Mouse (Mus musculus): ENCODE results near the gene Pah.

The Pah gene

GRCm38 (mm10) chr10:87521646-87522045 lies at the start of gene Pah:
Gene Pah (plus strand): TSS chr10:87521795.
- no peak for DNase-seq (ENCODE audit: low spot score)

- no peak for DNase-seq (ENCODE audit: low spot score)
Measured at GRCm38 (mm10) chr10:87473475-87474131, 48.0 kb upstream of the Pah start.

GRCm38 (mm10) chr10:87474971-87475370 lies 46.6 kb upstream of the Pah start:
- no peak for DNase-seq (ENCODE audit: low spot score)

GRCm38 (mm10) chr10:87477895-87478294 lies 43.7 kb upstream of the Pah start:
- DNase-seq (ENCODE audit: low spot score): no peak

DNA sequence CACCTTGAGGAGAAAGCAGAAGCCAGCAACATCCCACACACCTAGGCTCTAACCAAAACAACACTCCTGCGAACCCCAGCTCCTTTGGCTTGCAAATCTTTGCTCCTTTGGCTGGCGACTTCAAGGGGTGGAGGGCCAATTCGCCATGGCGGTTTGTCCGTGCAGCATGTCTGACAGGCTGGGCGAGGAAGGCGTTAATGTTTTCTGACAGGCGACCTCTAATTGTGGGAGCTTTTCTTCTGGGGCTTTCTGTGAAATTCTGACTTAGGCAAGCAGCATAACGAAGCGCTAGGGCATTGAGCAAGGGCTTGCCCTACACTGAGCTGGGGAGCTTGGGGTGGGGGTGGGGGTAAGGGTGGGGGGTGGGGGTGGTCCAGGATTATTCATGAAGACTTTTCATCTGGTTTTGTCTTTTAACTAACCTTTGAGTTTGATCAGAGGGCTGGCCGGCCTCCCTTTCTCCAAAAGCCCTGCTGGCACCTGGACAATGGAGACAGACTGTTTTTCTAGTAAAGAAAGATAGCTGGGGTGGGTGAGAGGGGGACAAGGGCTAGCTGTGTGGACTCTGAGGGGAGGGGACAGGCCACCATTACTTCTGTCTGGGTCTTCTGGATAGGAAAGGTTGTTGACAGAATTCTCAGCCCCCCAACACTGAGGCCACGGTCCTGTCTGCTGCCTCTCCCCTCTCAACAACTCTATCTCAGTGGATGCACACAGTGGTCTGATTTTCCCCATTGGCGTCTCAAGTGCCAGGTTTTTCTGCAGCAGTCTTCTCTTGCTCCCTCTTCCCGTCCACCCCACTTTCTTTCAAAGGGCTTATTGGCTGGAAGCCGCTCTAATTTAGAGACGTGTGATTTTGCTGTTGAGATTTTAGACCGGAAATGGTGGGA lies 36.5 kb upstream of the Pah start:
- DNase-seq (ENCODE audit: low spot score): no peak

DNA sequence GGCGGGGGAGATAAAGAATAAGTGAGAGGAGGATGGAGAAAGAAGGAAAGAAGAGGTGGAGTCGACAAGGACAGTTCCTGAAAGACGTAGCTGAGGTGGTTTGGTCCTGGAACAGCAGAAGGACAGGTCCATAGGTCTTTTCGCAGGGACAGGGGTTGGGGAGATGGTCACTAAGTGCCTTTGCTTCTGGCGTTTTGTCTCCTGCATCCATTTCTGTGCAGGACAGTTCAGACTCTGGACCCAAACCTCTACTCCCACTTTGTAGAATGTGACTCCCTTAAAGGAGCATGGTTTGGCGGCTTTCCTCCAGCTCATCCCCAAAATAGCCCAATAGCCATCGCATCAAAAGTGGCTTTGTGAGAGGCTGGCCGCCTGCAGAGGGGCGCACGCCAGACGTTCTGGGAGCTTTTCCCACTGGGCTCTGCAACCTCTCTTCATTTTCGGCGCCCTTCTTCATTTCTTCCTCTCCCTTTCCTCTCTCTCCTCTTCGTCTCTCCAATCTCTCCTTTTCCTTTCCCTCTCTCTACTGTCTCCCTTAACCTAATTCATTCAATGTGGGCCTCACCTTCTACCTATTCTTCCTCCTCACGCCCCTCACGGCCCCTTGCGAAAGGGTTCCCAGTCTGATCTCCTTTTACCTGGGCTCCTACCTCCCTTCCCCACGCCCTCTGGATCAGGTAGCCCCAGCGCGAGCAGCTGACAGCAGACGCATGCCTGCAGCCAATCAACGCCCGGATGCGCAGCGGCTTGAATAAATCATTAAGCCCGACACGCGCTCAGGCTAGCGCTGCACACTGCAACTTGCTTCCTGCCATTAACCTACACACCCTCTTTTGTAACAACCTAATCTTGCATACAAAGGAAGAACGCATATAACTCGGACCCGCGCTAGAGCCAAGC lies 35.6 kb upstream of the Pah start:
- DNase-seq (ENCODE audit: low spot score): no peak

- DNase-seq (ENCODE audit: low spot score): no peak
Measured at GRCm38 (mm10) chr10:87488429-87489145, 33.0 kb upstream of the Pah start.

DNA sequence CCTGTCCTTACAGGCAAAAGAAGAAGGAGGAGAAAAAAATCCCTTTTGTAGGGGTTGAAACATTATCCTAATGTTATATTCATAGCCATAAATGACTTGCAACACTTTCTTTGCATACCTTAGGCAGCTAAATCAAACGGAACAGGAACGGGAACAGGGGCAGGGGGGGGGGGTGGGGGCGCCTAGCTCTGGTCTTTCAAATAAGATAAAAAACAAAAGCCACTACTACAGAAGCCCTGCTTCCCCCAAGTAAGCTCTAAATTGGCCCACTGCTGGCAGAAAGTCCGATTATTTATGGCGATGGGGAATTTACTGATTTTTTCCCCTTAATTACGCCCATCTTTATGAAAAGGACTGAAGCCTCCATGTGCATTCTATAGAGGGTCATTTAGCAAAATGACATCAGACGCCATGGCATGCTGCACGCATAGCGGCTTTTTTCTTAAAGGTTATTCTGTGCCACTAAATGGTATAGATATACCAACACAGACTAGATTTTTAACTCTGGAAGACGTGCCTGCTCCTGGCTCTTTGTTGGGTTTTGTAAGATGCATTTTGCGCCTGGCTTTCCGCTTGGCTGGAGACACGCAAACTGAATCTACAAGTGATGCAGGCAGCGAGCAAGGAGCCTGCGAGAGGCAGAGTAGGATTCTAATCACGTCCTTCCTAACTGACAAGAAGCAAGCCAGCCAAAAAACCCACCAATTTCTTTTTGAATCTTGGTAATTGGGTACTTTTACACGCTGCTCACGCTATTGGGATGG lies 32.2 kb upstream of the Pah start:
- DNase-seq (ENCODE audit: low spot score): no peak

DNA sequence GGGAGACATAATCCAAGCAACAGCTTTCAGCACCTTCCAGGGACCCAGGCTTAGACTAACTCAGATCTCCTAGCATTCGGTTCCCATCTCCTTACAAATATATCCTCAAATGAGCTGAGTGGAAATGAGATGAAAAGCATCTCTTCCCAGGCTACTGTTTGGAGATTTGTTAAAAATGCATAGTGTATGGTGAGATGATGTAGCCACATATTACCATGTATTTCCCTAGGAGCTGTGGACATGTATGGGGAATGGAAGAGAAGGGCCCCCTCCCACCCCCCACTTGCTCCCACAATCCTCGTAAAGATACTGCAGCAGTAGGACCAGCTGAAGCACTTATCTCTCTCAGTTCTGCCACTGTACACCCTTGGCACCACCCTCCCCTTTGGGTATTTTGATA lies 31.3 kb upstream of the Pah start:
- no peak for DNase-seq (ENCODE audit: low spot score)

DNA sequence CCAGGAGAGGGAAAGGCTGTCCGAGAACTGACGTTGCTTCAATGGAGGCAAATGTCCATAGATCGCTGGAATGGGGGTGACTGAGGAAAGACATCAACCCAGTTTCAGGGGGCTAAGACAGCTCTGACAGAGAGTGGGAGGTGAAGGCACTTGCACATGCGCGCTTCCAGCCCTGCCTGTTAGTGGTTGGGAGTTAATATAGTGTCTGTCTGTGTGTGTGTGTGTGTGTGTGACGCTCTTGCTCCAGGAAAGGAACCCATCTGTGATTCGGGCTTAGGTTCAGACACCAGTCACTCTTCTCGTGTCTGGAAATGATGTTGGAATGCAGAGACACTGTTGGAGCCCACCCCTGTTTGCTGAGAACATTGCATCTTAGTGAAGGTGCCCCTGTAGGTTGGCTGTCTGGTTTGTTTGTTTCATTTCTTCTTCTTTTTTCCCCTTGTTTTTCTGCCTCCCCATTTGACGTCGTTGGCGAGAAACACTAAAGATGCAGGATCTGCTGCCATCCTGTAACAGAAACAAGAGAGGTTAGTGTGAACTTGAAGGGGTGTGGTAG lies 30.0 kb upstream of the Pah start:
- no peak for DNase-seq (ENCODE audit: low spot score)

DNA sequence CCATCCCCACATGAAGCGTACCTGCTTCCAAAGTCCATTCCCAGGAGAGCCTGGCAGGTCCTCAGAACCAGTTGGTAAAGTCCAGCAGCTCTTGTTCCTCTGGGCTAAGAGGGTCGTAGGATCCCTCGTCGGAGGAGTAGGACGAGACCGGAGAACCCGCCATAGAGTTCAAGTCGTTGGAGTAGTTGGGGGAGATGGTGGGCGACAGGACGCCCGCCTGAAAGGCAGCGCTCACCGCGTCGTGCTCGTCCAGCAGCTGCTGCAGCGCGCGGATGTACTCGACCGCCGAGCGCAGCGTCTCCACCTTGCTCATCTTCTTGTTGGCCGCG lies 29.3 kb upstream of the Pah start:
- no peak for DNase-seq (ENCODE audit: low spot score)

DNA sequence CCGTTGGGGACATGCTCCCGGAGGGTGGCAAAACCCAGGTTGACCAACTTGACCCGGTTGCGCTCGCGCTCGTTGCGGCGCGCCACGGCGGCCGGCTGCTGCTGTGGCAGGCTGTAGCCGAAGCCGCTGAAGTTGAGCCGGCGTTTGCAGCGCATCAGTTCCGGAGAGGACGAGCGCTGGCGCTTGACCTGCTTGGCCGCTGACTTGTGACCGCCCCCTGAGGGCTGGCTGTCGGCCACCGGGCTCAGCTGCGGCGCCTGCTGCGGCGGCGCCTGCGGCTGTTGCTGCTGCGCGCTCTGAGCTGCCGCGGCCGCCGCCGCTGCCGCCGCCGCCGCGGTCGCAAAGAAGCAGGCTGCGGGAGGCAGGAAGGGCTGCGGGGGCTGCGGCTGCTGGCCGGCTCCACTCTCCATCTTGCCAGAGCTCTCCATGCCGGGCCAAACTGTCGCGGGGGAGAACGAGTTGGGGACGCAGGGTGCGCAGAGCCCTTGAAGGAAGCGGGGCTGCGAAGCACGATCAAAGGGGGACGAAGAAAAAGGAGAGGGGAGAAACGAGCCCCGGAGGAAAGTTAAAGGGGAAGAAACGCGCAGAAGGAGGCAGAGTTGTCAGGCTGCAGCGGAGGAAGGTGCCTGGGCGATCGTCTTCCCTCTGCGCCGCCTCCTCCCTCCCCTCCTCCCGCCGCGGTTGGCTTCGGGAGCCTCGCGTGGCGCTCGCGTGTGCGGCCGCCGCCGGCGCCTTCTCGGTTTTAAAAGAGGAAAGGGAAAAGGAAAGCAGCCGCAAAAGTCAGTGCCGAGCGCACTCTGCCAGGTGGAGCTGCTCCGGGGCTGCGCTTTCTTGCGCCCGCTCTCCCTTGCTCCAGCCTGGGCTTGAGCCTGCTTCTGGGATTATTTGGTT lies 28.7 kb upstream of the Pah start:
- DNase-seq (ENCODE audit: low spot score): no peak

- no peak for DNase-seq (ENCODE audit: low spot score)
Measured at GRCm38 (mm10) chr10:87493576-87493975, 28.0 kb upstream of the Pah start, which contains the start of gene Ascl1. Gene Ascl1 (minus strand): TSS chr10:87493660.

GRCm38 (mm10) chr10:87494176-87494575 lies 27.4 kb upstream of the Pah start:
- DNase-seq (ENCODE audit: low spot score): no peak

DNA sequence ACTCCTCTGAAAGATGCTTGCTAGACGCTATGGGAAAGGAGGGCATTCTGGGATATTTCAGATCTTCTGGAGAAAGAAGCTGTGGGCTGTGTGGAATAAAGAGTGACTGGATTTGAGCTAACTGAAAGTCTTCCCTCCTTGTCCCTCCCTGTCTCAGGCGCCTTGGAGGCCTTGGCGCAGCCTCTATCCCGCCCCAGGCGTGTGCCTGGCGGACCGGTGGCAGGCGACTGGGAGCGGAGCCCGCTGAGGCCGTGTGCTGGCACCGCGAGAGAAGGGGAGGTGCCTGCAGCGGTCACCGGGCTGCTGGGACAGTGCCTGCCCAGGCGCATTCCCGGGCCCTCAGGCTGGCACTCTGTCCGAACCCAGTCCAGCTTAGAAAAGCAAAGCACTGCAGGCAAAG lies 27.0 kb upstream of the Pah start:
- DNase-seq (ENCODE audit: low spot score): no peak

- no peak for DNase-seq (ENCODE audit: low spot score)
Measured at GRCm38 (mm10) chr10:87497056-87497455, 24.5 kb upstream of the Pah start.

- DNase-seq (ENCODE audit: low spot score): no peak
Measured at GRCm38 (mm10) chr10:87500926-87501658, 20.5 kb upstream of the Pah start.

GRCm38 (mm10) chr10:87501659-87502042 lies 19.9 kb upstream of the Pah start:
- no peak for DNase-seq (ENCODE audit: low spot score)

DNA sequence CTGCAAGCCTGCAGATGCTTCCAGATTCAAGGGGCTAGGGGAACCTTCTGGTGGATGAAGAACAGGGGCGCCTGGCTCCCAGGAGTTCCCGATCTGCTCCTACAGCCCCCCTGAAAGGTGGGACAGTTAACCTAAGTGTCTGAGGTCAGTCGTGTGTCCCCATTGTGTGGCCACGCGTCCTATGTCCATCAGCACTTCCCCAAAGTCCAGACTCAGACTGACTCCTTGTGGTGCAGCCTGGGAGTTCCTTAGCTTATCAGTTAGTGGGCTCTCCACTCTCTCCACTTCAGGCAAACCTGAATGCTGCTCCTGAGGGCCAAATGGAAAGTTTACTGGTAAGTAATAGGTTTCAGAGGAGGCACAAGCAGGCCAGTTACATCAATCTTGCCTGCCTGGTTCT lies 19.3 kb upstream of the Pah start:
- DNase-seq (ENCODE audit: low spot score): no peak

Data from urinary bladder, postnatal 10 days (tissue).